Comparison of ENCODE assay signal across 8 mouse cellular contexts in genomic region chr13:67420558-67421206, GRCm38 (mm10). TPM values are rescaled to one million over a fixed set of nuclear protein-coding genes. Genes with fewer than 3 reads are reported as not detected.
DNase-seq lines count a peak whose midpoint lies in the region; ATAC-seq and TF ChIP-seq lines count a peak whose summit lies in the region.

No protein-coding gene starts in this region.

- no peak for TF ChIP-seq CTCF in ES-Bruce4 (IDR thresholded peaks at IDR 0.05; ENCODE audit: low read depth, low read length)

- H3K27me3 ChIP-seq in heart, embryonic 16.5 days (ENCODE audit: control insufficient read depth, insufficient read depth, low read length) = no peaks in the 10 kb centered on the region
- no peaks in the 10 kb centered on the region for H3K27me3 ChIP-seq in ES-Bruce4 (ENCODE audit: control insufficient read depth, insufficient read depth, low read length, poor library complexity, severe bottlenecking)
- H3K27me3 ChIP-seq in forebrain, embryonic 16.5 days (replicated peaks; ENCODE audit: control insufficient read depth, insufficient read depth, low read length) = no peaks in the 10 kb centered on the region
- H3K27me3 ChIP-seq in liver, embryonic 16.5 days (ENCODE audit: control insufficient read depth, insufficient read depth, low read depth, low read length) = no peaks in the 10 kb centered on the region

- H3K36me3 ChIP-seq in heart, embryonic 16.5 days (ENCODE audit: control insufficient read depth, insufficient read depth) = no peaks in the 10 kb centered on the region
- peaks cover under 1% of the 10 kb centered on the region; the same call in 1 of the 2 replicates for H3K36me3 ChIP-seq in ES-Bruce4 (ENCODE audit: control insufficient read depth, insufficient read depth, low read length, poor library complexity, severe bottlenecking)
- no peaks in the 10 kb centered on the region for H3K36me3 ChIP-seq in forebrain, embryonic 16.5 days (ENCODE audit: control insufficient read depth, insufficient read depth)
- H3K36me3 ChIP-seq in liver, embryonic 16.5 days (ENCODE audit: control insufficient read depth, insufficient read depth) = no peaks in the 10 kb centered on the region

- H3K4me3 ChIP-seq in heart, embryonic 16.5 days (ENCODE audit: low read length) = peak overlapping the region; percentile 83
- H3K4me3 ChIP-seq in ES-Bruce4 (ENCODE audit: low read depth, low read length) = peak overlapping the region; percentile 79
- H3K4me3 ChIP-seq in forebrain, embryonic 16.5 days (replicated peaks; ENCODE audit: low read length) = peak overlapping the region; percentile 74
- peak overlapping the region; percentile 68 for H3K4me3 ChIP-seq in liver, embryonic 16.5 days (ENCODE audit: low read depth, low read length)

- H3K9ac ChIP-seq in heart, embryonic 16.5 days (ENCODE audit: low read length) = peak overlapping the region; percentile 76
- peak overlapping the region; percentile 55 for H3K9ac ChIP-seq in ES-Bruce4 (ENCODE audit: low read depth, poor library complexity, severe bottlenecking)
- H3K9ac ChIP-seq in forebrain, embryonic 16.5 days (replicated peaks; ENCODE audit: low read depth, low read length) = peak overlapping the region; percentile 63
- H3K9ac ChIP-seq in liver, embryonic 16.5 days (ENCODE audit: low read depth, low read length) = peak overlapping the region; percentile 59

- peak overlapping the region; percentile 97 for H3K4me2 ChIP-seq in heart, embryonic 16.5 days (ENCODE audit: low read depth, low read length)
- peak overlapping the region; percentile 89 for H3K4me2 ChIP-seq in forebrain, embryonic 16.5 days (ENCODE audit: low read length)
- peak overlapping the region; percentile 84 for H3K4me2 ChIP-seq in liver, embryonic 16.5 days (ENCODE audit: low read depth, low read length)

- 0 out of 2 replicates have a peak, but pooled peaks cover 3% of the 10 kb centered on the region for H3K4me1 ChIP-seq in heart, embryonic 16.5 days (ENCODE audit: control insufficient read depth, insufficient read depth, low read length)
- peaks cover 3% of the 10 kb centered on the region for H3K4me1 ChIP-seq in ES-Bruce4 (ENCODE audit: control insufficient read depth, insufficient read depth, low read length)
- H3K4me1 ChIP-seq in forebrain, embryonic 16.5 days (replicated peaks; ENCODE audit: control insufficient read depth, insufficient read depth, low read length) = peaks cover 6% of the 10 kb centered on the region
- H3K4me1 ChIP-seq in liver, embryonic 16.5 days (ENCODE audit: control insufficient read depth, low read depth, low read length) = peaks cover 6% of the 10 kb centered on the region

- 34% methylated on average over 11 of the region's 11 CpGs for WGBS in heart, embryonic 16.5 days
- WGBS in forebrain, embryonic 16.5 days = 30% methylated on average over 11 of the region's 11 CpGs
- 30% methylated on average over 11 of the region's 11 CpGs for WGBS in liver, embryonic 16.5 days (ENCODE audit: insufficient replicate concordance)

- no peak overlapping the region for H3K27ac ChIP-seq in heart, embryonic 16.5 days (ENCODE audit: low read length)
- H3K27ac ChIP-seq in ES-Bruce4 (ENCODE audit: insufficient read depth, low read length) = peak overlapping the region; percentile 58
- no peak overlapping the region for H3K27ac ChIP-seq in forebrain, embryonic 16.5 days (ENCODE audit: low read length)
- H3K27ac ChIP-seq in liver, embryonic 16.5 days (ENCODE audit: low read length) = no peak overlapping the region

- no peaks in the 10 kb centered on the region for H3K9me3 ChIP-seq in heart, embryonic 16.5 days (replicated peaks; ENCODE audit: control insufficient read depth, low read length)
- no peaks in the 10 kb centered on the region for H3K9me3 ChIP-seq in ES-Bruce4 (replicated peaks; ENCODE audit: control insufficient read depth, insufficient read depth, low read length, poor library complexity, severe bottlenecking)
- no peaks in the 10 kb centered on the region for H3K9me3 ChIP-seq in forebrain, embryonic 16.5 days (ENCODE audit: control insufficient read depth, low read length)
- no peaks in the 10 kb centered on the region for H3K9me3 ChIP-seq in liver, embryonic 16.5 days (replicated peaks; ENCODE audit: control insufficient read depth, low read length)

- ATAC-seq in heart, embryonic 16.5 days (replicated peaks; ENCODE audit: extremely low read depth, insufficient read depth, low FRiP score) = no peak; the same call in 1 of the 2 replicates
- ATAC-seq in forebrain, embryonic 16.5 days = no peak; the same call in 1 of the 2 replicates
- no peak for ATAC-seq in liver, embryonic 16.5 days (ENCODE audit: low read depth)
- no peak for ATAC-seq in frontal cortex, adult (ENCODE audit: low TSS enrichment)

- TF ChIP-seq EP300 in ES-Bruce4 (IDR thresholded peaks at IDR 0.05; ENCODE audit: insufficient read depth, low read depth, low read length) = no peak

- DNase-seq in heart, adult 11 months = no peak
- no peak for DNase-seq in B cell, adult 2 months
- DNase-seq in thymus, postnatal 36 days = no peak

- no peak for TF ChIP-seq POLR2A in ES-Bruce4 (IDR thresholded peaks at IDR 0.05; ENCODE audit: insufficient read depth, low read length)

RNA-seq across cellular contexts. Expression of gene Zfp459, which starts 0.5 kb away (rescaled TPM):
- polyA plus RNA-seq in heart, embryonic 16.5 days (2015; fragmentation: Nextera tagmentation; extraction: Ambion mirVana) = 0.56 and 0.59 TPM in 2 replicates
- polyA plus RNA-seq in ES-Bruce4 (2011; ENCODE audit: insufficient read depth, insufficient read length, low read depth, missing spikeins) = 24.0 and 25.7 TPM in 2 replicates
- polyA plus RNA-seq in forebrain, embryonic 16.5 days (2015; fragmentation: Nextera tagmentation; extraction: Ambion mirVana) = 1.3 and 2.0 TPM in 2 replicates
- 0.09 and 0.14 TPM in 2 replicates for polyA plus RNA-seq in liver, embryonic 16.5 days (2015; fragmentation: Nextera tagmentation; extraction: Ambion mirVana)

RNA-seq across cellular contexts. Expression of gene Zfp429, which starts 21.1 kb away (rescaled TPM):
- 4.7 and 5.8 TPM in 2 replicates for polyA plus RNA-seq in heart, embryonic 16.5 days (2015; fragmentation: Nextera tagmentation; extraction: Ambion mirVana)
- polyA plus RNA-seq in ES-Bruce4 (2011; ENCODE audit: insufficient read depth, insufficient read length, low read depth, missing spikeins) = 10.5 and 10.9 TPM in 2 replicates
- 4.4 and 5.3 TPM in 2 replicates for polyA plus RNA-seq in forebrain, embryonic 16.5 days (2015; fragmentation: Nextera tagmentation; extraction: Ambion mirVana)
- 1.5 and 2.1 TPM in 2 replicates for polyA plus RNA-seq in liver, embryonic 16.5 days (2015; fragmentation: Nextera tagmentation; extraction: Ambion mirVana)

RNA-seq across cellular contexts. Expression of gene Zfp874a, which starts 30.7 kb away (rescaled TPM):
- 5.5 and 6.0 TPM in 2 replicates for polyA plus RNA-seq in heart, embryonic 16.5 days (2015; fragmentation: Nextera tagmentation; extraction: Ambion mirVana)
- polyA plus RNA-seq in ES-Bruce4 (2011; ENCODE audit: insufficient read depth, insufficient read length, low read depth, missing spikeins) = 26.9 and 28.9 TPM in 2 replicates
- polyA plus RNA-seq in forebrain, embryonic 16.5 days (2015; fragmentation: Nextera tagmentation; extraction: Ambion mirVana) = 9.7 and 11.0 TPM in 2 replicates
- 7.3 and 7.7 TPM in 2 replicates for polyA plus RNA-seq in liver, embryonic 16.5 days (2015; fragmentation: Nextera tagmentation; extraction: Ambion mirVana)

RNA-seq across cellular contexts. Expression of gene Zfp456, which starts 45.1 kb away (rescaled TPM):
- polyA plus RNA-seq in heart, embryonic 16.5 days (2015; fragmentation: Nextera tagmentation; extraction: Ambion mirVana) = 1.0 and 1.7 TPM in 2 replicates
- 3.7 and 4.0 TPM in 2 replicates for polyA plus RNA-seq in ES-Bruce4 (2011; ENCODE audit: insufficient read depth, insufficient read length, low read depth, missing spikeins)
- polyA plus RNA-seq in forebrain, embryonic 16.5 days (2015; fragmentation: Nextera tagmentation; extraction: Ambion mirVana) = 0.61 and 0.80 TPM in 2 replicates
- polyA plus RNA-seq in liver, embryonic 16.5 days (2015; fragmentation: Nextera tagmentation; extraction: Ambion mirVana) = 0.36 and 0.47 TPM in 2 replicates

RNA-seq across cellular contexts. Expression of gene Gm28041, which starts 45.1 kb away (rescaled TPM):
- 0.71 TPM in 1 of 2 replicates, not detected in the other for polyA plus RNA-seq in heart, embryonic 16.5 days (2015; fragmentation: Nextera tagmentation; extraction: Ambion mirVana)
- 0.99 TPM in 1 of 2 replicates, not detected in the other for polyA plus RNA-seq in ES-Bruce4 (2011; ENCODE audit: insufficient read depth, insufficient read length, low read depth, missing spikeins)
- polyA plus RNA-seq in forebrain, embryonic 16.5 days (2015; fragmentation: Nextera tagmentation; extraction: Ambion mirVana) = not detected in 2 replicates
- 0.13 and 0.35 TPM in 2 replicates for polyA plus RNA-seq in liver, embryonic 16.5 days (2015; fragmentation: Nextera tagmentation; extraction: Ambion mirVana)
